Mouse (Mus musculus) G1E-ER4 (cell line): ENCODE results near the gene Cops4. TPM values are rescaled to one million over a fixed set of nuclear protein-coding genes. Genes with fewer than 3 reads are reported as not detected.
A peak's percentile ranks its signal among the peaks of the same experiment; 100 is the strongest.

Experiments
- GATA1 ChIP-seq: IDR thresholded peaks from one replicate; pipeline ENCODE4 v1.8.0; 2012; ENCODE audit warnings: low read length, inconsistent platforms
- polyA plus RNA-seq: library from polyadenylated mRNA; stranded (reverse); fragments of >175 nt; gene quantifications from 2 replicates; pipeline ENCODE4 v1.2.3, GENCODE M21; 2012

Gene Cops4
- 4.7 and 21.6 TPM in 2 replicates for polyA plus RNA-seq

DNA sequence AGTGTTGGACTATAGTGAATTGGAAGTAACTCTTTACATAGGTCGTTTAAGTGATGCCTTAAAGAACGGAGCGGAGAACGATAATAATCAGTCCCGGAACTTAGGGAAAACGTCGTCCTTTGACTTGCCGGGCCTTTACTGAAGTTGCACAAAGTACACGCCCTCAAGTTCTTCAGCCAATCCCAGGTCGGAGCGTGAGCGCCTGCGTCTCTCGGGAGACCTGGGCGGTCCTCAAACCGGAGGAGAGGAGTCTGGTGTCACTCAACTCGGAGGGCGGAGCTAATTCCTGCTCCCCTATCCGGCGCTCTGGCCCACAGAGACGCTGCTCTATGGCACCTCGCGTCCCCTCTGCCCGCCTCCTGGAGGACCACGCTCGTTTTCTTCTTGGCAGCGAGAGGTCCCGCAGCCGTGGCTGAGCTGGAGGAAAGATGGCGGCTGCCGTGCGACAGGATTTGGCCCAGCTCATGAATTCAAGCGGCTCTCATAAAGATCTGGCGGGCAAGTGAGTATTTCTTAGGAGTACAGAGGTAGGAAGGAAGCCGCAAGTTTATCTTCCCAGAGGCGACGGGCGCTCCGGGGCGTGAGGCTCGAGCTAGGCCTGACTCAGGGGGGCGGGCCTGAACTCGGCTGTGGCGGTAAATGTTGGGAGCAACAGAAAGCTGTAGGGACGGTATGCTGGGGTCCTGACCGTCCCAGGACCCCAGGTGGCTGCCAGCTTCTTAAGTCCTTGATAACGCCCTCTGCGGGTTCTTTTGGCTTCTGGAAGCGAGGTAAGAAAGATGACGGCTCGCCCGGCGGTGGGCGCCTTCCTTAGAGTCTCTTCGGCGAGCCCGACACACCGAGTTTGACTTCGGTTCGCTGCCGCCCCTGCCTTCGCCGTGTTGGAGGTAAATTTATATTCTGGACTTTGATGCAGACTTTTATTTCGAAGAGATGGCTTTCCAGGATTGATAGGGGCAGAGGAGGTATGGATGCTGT is at the start of gene Cops4:
Cops4 (plus strand) TSS at position 261 of the 978 bp plus-strand sequence.
- TF ChIP-seq GATA1, result no peak

- no peak for TF ChIP-seq GATA1
Observed at GRCm38 (mm10) chr5:100476328-100476727, 41.8 kb upstream of the Cops4 start.

GRCm38 (mm10) chr5:100477604-100478003 is 40.5 kb upstream of the Cops4 start:
- no peak for TF ChIP-seq GATA1

DNA sequence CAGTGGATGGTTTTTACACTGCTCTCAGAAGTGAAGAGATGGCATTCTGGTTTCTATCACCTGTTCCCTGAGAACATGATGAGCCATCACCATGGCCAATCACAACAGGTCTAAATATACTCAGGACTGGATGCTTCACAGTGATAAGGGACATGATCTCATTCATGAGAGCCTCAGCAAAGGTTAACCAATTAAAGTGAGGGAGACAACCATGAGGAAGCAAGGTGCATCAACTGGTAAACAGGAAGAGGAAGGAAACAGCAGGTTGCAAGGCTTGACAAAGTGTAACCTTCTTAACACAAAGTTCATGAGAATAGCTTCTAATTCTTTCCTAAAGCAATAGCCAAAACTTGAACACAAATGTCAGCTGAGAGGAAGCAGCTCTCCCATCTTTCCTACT is 34.5 kb upstream of the Cops4 start:
- TF ChIP-seq GATA1, result no peak

GRCm38 (mm10) chr5:100487120-100487519 is 31.0 kb upstream of the Cops4 start:
- no peak for TF ChIP-seq GATA1

GRCm38 (mm10) chr5:100488231-100488630 is 29.9 kb upstream of the Cops4 start:
- no peak for TF ChIP-seq GATA1

- TF ChIP-seq GATA1, result no peak
Observed at GRCm38 (mm10) chr5:100489340-100489739, 28.8 kb upstream of the Cops4 start.

DNA sequence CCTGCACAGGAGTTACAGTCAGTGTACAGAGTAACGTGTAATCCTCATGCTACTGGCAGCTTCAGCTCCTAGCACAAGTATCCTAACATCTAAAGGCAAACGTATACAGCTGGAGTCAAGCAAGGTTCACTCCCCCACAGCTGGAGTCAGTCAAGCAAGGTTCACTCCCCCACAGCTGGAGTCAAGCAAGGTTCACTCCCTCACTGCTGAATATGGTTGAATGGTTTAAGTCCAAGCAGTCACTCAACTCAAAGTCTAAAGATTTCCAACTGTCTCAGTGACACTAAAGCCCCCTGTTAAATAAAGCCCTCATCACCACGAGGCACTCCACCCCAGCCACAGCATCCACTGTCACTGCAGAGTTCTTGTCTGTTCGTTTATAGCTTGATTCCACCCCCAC is 26.4 kb upstream of the Cops4 start:
- no peak for TF ChIP-seq GATA1

- TF ChIP-seq GATA1, result no peak
Observed at GRCm38 (mm10) chr5:100498436-100499180, 19.5 kb upstream of the Cops4 start.

- TF ChIP-seq GATA1, result no peak
Observed at GRCm38 (mm10) chr5:100499243-100499642, 18.9 kb upstream of the Cops4 start.

GRCm38 (mm10) chr5:100499831-100500304 is 18.2 kb upstream of the Cops4 start:
- TF ChIP-seq GATA1, result no peak

DNA sequence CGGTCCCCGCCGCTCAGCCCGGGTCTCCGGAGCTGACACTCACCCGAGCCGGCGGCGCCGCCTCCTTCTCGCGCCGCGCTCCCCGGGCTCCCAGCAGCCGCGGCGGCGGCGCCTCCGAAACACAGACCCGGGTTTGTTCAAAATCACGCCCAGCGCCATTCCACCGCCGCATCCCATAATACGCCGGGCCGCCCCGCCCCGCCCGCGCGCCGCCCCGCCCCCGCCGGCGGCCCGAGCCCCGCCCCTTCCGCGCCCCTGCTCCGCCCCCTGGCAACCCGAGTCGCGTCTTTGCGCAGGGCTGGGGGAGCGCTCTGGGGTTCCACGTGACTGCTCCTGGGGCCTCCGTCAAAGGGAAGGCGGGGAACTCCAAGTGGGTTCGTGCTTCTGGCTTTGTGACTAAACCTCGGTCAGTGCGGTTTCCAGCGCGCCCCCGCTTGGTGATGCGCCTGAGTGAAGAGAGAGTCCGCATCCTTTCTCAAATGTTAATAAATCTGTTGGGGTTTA is 17.6 kb upstream of the Cops4 start, which contains the start of gene Lin54:
Lin54 (minus strand) TSS at position 182 of the 504 bp plus-strand sequence.
- no peak for TF ChIP-seq GATA1

DNA sequence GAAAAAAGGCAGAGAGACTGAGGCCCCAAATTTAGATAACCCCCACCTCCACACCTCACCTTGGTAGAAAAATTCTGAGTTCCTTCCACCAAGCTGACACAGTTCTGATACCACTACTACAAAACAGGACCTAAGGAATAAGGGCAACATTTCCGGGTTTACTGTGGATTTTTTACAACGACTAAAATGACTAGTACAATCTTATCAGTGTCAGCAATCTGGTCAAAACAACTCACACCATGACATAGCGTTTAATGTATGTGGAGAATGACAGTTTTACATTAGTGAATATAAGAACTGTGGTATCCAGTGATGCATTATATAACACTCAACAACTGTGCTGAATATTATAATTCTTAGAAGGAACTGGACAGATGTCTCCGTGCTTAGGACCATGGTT is 16.8 kb upstream of the Cops4 start:
- TF ChIP-seq GATA1, result peak; percentile 85

GRCm38 (mm10) chr5:100509247-100509646 is 8.9 kb upstream of the Cops4 start:
- TF ChIP-seq GATA1, result no peak

DNA sequence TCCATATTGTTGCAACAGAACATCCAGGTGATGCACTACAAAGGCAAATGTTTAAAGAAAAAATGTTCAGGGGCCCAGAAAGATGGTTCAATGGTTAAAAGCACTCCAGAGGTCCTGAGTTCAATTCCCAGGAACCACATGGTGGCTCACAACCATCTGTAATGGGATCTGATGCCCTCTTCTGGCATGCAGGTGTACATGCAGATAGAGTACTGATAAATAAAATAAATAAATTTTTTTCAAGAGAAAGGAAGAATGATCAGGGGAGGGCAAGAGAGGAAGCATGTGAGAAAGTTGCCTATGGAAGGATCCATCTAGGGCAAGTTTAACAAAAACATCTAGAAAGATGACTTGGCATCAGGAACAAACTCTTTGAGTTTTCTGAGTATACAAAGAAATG is 5.5 kb upstream of the Cops4 start:
- no peak for TF ChIP-seq GATA1

- TF ChIP-seq GATA1, result no peak
Observed at GRCm38 (mm10) chr5:100519027-100519411, 910 bp downstream of the Cops4 start.
